Mouse (Mus musculus): ENCODE results near the gene Jph3. TPM values are rescaled to one million over a fixed set of nuclear protein-coding genes. Genes with fewer than 3 reads are reported as not detected.

Gene Jph3
- polyA plus RNA-seq, 1 experiment = 0.51 TPM

DNA sequence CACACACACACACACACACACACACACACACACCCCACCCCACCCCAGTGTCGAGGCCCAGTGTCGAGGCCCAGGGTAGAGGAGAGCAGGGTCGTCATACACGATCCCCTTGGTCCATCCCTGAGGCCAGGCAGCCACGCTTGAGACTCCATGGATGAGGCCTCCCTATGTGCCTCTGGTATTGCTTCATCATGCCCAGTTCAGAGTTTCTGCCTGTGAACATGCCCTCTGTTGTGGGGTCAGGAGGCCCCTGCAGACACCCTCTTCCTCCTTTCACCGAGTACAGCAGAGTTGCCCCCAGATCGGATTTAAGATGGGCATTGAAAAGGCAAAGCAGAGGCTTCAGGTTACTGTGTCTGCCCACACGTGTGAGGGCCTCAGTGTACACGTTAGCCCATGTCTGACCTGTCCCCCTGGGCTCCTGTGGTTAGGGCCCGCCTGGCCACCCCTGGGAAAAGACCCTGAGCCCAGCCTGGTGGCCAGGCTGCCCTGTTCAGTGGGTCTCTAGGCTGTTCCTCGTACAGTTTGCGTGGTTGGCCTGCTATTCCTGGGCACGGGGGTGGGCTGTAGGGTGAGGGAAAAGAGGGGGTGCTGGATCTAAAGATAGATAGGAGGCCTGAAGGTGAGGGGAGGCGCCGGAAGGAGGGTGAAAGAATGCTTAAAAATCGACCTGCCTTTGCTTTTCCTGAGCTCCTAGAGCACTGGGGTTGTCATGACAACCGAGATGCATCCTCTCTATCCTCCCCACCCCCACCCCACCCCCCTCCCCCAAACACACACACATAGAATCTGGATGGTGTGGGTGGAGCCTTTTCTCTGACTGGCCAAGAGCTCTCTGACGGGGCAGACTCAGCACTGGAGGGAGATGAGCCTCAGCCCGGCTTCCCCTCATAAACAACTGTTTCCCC is 41.7 kb downstream of the Jph3 start:
- no peak for DNase-seq (ENCODE audit: low read depth, low spot score)
- 36% methylated on average over 19 of the region's 19 CpGs for WGBS

DNA sequence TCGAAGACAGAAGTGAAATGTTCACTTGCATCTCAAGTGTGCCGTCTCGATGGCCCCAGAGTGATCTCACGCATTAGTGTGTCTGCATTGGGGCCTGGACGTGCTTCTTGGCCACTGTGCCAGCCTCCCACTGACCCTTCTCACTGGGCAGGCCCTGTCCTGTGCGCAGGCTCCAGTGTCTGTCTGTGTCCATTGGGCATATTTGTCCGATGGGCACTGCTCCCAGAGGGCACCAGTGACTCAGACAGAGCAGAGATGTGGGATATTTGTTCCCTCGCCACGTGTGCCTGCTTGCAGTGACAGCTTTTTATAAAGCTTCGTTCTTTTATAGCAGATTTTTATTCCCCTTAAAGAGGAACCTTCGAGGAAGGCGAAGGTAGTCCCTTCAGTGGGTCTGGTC is 44.5 kb downstream of the Jph3 start:
- DNase-seq (ENCODE audit: low read depth, low spot score) = no peak
- WGBS = 77% methylated on average over 12 of the region's 12 CpGs

DNA sequence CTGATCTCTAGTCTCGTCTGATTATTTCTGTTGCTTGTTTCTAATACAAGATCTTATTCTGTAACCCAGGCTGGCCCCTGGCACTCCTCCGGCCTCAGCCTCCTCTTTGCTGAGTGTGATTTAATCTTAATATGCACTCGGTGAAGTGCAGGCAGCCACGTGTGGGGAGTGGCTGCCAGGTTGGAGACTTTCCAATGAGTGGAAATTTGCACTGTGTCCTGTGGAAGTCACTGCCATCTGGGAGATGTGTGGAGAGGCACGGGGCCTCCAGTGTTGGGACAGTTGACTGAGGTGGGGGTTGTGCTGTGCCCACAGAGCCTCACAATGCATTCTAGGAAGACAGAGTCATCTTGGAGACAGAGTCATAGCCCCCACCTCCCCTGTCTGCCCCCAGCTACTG is 53.1 kb downstream of the Jph3 start:
- DNase-seq (ENCODE audit: low read depth, low spot score) = no peak
- WGBS = 45% methylated on average over 5 of the region's 5 CpGs

DNA sequence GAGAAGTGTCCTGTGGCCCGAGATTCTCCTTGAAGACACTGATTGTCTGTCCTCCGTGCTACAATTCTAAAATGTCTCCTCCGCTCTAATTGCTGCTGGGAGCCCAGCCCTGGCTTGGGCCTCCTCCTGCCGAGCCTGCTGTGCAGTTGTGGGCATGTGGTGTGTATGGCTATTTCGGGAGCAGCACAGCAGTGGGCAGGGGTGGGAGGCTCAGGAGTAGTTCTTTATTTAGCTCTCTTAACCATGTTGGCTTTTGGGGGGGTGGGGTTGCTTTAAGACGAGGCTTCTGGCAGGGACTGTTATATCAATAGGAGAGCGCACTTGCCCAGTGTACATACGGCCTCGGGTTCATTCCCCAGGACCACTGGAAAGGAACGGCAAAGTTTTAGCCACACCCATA is 57.1 kb downstream of the Jph3 start:
- WGBS = 32% methylated on average over 10 of the region's 10 CpGs
- DNase-seq (ENCODE audit: low read depth, low spot score) = no peak

DNA sequence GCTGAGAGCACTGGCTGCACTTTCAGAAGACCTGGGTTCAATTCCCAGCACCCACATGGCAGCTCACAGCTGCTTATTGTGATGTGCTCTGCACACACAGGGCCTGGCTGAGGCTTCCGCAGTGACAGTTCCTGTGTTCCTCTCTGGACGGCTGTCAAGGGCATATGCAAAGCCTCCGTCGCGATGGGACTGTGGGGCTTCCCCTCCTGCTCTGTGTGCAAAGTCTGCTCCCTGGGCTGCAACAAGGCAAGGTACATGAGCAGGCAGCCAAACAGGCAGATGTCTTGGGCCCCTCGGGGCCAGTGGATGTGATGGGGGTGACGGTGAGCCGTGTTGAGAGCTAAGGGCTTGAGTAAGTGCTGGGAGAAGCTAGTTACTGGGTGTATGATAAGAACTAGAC is 59.4 kb downstream of the Jph3 start:
- WGBS = 67% methylated on average over 8 of the region's 8 CpGs
- no peak for DNase-seq (ENCODE audit: low read depth, low spot score)

DNA sequence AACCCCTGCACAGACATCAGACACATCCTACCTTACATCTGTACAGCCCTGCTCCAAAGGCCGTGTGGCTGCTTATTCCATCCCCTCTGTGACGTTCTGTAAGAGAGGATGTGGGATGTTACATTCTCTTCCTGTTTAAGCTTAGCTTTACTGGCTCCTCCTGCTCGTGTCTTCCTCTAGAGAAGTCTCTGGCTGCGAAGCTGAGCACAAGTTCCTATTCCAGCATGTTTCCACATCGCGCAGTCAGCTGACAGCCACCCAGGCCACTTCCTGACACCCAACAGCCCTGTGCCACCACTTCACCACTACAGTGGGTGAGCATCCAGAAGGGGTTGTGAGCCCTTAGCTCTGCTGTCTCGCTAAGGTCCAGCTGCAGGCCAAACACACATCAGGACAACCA is 62.7 kb downstream of the Jph3 start:
- WGBS = 60% methylated on average over 7 of the region's 7 CpGs
- DNase-seq (ENCODE audit: low read depth, low spot score) = no peak

DNA sequence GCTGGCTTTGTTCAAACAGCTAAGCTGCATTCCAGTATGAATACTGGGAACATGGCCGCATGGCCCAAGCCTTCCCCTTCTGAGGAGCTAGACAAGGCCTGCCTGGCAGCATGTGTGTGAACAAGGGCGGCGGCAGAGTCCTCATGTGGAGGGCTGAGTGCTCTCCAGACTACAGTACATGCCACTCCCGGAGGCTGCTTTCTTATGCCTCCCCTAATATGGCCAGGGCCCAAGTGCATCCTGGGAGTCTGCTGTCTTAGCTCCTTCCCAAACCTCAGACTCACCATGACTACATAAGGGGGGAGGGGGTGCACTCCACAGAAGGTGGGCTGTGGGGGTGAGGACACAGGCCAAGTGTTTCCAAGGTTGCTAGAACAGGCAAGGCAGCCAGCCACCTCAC is 63.2 kb downstream of the Jph3 start:
- WGBS = 53% methylated on average over 4 of the region's 4 CpGs
- DNase-seq (ENCODE audit: low read depth, low spot score) = no peak

DNA sequence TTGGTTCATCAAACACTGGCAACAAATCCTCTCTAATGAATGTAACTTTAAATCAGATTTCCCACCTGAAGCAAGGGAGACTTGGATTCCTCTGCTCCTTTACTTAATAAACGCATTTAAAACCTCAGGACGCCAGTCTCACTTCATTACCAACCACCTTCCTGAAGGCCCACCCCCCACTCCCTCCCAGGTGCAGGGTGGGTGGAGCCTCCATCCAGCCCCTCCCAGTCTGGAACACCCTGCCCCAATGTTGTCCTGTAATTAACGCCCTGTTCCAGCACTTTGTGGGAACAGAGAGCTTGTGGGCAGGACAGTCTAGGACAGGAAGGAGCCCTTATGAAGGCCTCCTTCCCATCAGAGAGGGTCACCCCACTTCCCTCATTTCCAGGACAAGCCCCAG is 64.7 kb downstream of the Jph3 start:
- DNase-seq (ENCODE audit: low read depth, low spot score) = no peak
- 40% methylated on average over 3 of the region's 3 CpGs for WGBS

DNA sequence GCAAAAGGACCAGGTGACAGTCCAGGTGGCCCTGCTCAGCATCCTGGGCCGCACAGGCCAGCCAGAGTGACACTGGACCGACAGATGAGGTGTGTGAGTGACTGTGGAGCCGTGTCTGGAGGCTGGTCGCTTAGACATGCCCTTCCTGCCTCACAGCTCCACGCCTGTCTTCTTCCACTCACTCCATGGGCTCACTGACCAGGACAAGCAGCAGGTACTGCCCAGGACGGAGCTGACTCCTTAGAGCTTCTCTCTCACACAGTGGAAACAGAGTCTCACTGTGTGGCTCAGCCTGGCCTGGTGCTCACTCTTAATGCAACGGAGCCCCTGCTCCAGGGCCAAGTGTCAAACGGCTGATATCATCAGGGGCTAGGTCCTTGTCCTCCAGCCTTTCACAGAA is 66.0 kb downstream of the Jph3 start:
- 89% methylated on average over 8 of the region's 8 CpGs for WGBS
- DNase-seq (ENCODE audit: low read depth, low spot score) = no peak

DNA sequence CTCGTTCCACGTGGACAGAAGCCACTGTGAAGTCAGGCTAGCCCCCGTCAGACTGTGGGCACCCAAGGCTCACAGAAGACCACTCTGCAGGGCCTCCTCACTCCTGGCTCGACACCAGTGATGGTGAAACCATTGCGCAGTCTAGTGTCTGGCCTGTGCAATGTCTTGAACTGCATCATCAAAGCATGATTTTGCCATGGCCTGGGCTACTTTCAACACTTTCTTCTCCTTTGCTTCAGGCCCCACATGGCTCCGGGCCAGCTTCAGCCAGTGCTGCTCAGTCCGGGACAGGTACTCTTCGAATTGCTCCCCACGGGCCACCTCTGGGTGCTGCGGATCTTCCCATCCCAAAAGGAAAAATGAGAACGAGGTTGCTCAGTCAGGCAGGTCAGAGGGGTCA is 67.0 kb downstream of the Jph3 start:
- DNase-seq (ENCODE audit: low read depth, low spot score) = no peak
- WGBS = 89% methylated on average over 11 of the region's 11 CpGs

DNA sequence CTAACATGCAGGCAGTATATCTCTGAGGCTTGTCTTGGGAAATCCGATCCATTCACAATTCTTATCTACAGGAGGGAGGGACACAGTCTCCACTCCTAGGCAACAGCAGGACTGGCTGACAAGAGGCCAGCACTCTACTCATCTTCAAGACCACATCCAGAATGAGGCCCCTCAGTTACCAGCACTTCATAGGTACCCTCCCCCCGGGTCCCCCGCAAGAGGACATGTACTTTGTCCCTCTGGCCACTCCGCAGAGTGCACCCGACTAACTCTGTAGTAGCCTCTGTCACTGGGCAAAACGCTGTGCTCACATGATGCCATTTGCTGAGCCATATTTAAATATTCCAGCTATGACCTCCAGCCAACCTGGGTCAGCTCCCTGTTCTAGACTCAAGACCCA is 69.0 kb downstream of the Jph3 start:
- no peak for DNase-seq (ENCODE audit: low read depth, low spot score)
- 90% methylated on average over 6 of the region's 6 CpGs for WGBS

DNA sequence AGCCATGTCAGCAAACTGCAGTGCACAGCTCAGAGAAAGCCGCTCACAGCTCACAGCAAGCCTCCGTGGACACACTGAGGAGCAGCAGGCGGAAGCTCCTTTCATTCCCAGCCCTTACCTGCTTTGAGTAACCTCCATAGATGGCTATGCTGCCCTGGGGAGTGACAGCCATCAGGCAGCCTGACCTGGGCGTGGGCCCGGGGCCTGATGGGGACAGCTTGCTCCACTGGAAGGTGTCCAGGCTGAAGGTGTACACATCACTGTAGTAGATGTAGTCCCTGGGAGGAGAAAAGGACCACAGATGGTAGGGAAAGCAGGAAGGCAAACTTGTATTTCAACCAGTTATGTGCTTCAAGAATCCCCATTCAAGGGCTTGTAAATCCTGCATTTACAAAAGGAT is 75.4 kb downstream of the Jph3 start:
- 95% methylated on average over 5 of the region's 5 CpGs for WGBS
- no peak for DNase-seq (ENCODE audit: low read depth, low spot score)

DNA sequence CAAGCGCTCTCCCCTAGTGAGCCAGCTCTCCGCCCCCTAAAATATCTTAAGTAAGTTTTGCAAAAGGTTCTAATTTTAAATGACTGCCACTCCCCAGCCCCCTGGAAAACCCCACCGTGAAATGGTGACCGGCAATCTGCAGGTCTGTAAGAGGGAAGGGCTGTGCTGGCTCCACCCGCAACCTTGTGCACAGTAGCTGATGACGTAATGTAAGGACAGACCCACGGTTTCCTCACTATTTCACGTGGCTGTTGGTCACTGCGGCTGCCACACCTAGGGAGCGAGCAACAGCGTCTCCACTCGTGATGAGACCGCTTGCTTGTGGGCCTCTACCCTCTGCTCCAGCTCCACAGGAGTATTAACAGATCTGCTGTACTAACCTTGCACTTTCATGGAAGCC is 76.7 kb downstream of the Jph3 start:
- WGBS = 82% methylated on average over 13 of the region's 13 CpGs
- DNase-seq (ENCODE audit: low read depth, low spot score) = no peak

DNA sequence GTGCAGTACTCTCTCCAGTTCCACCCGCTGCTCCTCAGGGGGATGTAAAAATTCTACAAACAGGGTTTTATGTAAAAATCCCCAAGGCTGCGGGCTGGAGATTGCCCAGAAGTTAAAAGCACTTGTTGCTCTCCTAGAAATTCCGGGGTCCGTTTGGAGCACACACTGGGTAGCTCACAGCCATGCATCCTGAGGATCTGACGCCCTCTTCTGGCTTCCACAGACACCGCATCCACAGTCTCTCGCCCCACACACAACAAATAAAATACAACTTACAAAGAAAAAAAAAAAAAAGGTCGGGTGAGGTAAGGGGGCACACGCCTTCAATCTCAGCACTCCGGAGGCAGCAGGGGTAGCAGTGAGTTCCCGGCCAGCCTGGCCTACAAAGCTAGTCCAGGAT is 78.6 kb downstream of the Jph3 start:
- 85% methylated on average over 11 of the region's 11 CpGs for WGBS
- DNase-seq (ENCODE audit: low read depth, low spot score) = no peak

DNA sequence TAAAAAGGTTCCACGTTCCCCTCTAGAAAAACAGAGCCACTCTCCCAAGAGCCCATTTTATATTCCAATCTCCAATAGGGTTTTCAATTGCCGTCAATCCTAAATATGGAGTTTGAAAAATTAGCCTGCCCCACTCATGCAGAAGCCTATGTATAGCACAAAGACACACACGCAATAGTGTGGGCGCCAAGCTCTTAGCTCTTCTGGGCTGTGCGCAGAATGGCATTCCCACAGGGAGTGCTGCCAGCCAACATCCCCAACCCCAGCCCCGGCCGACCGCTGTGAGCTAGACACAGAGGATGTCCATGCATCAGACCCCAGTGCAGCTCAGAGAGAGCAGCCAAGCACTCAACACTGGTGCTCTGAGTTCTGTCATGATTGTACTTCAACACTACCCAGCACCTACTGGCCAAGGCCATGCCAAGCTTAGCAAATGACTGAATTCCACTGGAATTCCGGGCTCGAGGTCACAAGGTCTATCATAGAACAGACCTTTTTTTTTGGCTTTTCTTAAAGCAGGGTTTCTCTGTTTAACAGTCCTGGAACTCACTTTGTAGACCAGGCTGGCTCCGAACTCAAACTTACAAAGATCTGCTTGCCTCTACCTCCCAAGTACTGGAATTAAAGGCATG is 80.2 kb downstream of the Jph3 start:
- no peak for DNase-seq (ENCODE audit: low read depth, low spot score)
- 93% methylated on average over 11 of the region's 11 CpGs for WGBS

DNA sequence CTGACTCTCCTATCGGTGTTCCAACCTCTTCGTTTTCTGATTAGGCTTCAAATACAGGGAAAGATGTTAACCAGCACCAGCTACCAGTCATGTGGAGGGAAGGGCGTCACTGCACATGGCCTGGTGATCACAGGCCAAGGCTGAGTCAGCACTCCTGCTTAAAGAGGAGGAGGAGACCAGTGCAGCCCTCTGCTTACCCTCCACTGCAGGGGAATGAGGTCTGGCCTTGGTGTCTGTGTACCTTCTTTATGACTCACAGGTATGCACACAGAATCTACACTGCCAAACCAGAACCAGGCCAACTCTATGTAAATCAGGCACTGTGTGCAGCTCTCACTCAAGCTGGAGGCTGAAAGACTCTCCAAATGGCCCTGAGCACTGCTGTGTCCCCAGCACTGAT is 82.1 kb downstream of the Jph3 start:
- no peak for DNase-seq (ENCODE audit: low read depth, low spot score)
- 88% methylated on average over 3 of the region's 3 CpGs for WGBS

DNA sequence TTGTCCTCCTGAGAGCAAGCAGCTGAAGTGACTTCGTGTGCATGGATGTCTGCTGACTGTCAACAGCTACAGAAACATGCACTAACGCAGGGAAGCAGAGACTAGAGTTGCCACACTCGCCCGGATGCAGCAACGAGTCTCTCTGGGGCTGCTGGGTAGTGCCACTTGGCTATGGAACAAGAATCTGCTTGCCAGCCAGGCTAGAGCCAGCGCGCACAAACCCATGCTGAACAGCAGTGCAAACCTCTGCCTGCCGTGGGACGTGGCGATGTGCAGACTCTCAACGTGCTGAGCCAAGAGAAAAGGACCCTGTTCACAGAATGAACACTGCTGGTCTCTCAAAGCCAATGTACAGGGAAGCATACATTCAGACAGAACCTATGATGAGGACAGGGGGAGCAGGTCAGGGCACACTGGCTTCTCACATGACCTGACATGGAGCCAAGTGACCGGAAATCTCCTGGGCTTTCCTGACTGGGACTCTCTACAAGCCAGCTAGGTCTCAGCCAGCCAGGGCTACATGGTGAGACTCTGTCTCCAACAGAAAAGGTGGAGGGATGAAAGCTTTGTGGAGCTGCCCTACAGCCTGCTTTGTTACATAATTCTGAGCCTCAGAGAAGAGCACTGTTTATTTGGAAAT is 82.6 kb downstream of the Jph3 start:
- DNase-seq (ENCODE audit: low read depth, low spot score) = no peak
- 90% methylated on average over 12 of the region's 12 CpGs for WGBS

DNA sequence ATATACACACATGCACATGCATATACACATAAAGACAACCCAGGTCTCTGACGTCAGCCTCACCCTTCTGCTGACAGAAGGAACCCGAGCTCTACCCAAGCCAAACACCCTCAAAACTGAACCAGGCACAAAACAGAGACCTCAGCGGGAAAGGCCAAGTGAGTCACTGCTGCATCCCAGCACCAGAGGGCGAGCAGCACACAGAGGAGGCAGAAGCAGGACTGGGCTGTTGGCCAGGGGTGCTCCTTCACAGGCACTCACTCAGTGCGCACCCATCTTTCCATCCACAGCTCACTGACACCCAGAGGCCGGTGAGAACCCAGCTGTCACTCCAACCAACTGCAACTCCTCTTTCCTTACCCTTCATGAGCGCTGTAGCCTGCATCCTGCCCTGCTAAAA is 88.8 kb downstream of the Jph3 start:
- no peak for DNase-seq (ENCODE audit: low read depth, low spot score)
- 88% methylated on average over 7 of the region's 7 CpGs for WGBS

DNA sequence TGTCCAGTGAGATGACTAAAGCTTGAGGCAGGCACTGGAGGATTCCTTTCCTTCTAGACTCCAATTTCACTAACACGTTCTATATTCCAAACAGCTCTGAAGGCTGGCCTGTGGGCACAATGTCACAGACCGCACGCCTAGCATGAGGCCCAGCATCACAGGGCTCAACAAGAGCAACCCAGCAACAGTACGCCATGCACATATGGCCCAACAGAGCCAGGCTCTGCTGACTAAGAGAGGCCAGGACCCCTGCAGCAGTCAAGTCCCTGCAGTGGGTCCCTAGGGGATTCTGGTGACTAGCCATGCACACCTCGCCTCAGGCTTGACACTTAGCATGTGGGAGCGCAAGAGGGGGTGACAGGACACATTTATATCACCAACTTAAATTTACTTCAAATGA is 91.4 kb downstream of the Jph3 start:
- 90% methylated on average over 6 of the region's 6 CpGs for WGBS
- no peak for DNase-seq (ENCODE audit: low read depth, low spot score)

DNA sequence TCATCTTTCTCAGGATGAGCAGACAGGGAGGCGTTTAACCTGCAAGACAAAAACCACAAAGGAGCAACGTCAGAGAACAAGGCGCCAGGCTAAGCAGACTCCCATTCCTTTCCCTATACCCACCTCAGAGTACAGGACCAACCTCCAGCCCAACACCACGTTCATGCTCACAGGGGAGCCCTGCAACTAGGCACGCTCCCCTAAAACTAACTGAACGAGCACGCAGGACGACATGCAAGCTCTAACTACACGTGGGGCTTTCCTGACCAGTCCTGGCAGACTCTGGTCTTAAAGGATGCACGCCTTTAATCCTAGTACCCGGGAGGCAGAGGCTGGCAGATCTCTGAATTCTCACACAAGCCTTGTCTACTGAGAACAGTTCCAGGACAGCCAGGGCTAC is 91.9 kb downstream of the Jph3 start:
- 85% methylated on average over 11 of the region's 11 CpGs for WGBS
- no peak for DNase-seq (ENCODE audit: low read depth, low spot score)

DNA sequence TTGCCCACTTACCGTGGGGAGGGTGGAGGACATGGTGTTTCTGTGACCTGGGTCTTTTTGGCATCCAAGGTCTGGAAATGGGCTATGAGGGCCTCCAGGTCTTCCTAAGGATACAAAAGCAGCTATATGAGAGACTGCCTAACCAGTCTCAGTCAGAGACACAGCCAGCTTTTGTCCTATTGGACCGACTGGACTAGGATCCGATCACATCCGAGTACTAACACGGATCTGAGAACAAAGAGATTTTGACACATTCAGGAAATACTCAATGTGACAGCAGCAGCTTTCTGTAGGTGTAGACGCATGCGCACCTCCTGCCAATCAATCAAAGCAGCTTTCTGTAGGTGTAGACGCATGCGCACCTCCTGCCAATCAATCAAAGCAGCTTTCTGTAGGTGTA is 92.3 kb downstream of the Jph3 start:
- no peak for DNase-seq (ENCODE audit: low read depth, low spot score)
- 90% methylated on average over 9 of the region's 9 CpGs for WGBS
